In genomic region chr2:34031001-34031412, GRCm38 (mm10) we compare ENCODE assay signal across 10 mouse cellular contexts.
DNase-seq lines count a peak whose midpoint lies in the region; ATAC-seq lines count a peak whose summit lies in the region.
"Had no signal": no experiment of that assay in that cellular context is flagged by ENCODE, and none has a peak within 500 bp of the region (broad histone marks: within the 10 kb centered on the region; RNA-seq: fewer than 3 reads in every experiment).

No protein-coding gene starts in this region.

- no peak for ATAC-seq in heart, embryonic 14.5 days (ENCODE audit: insufficient number of reproducible peaks, insufficient read depth, low FRiP score, low read depth)
- no peak for ATAC-seq in hindbrain, embryonic 14.5 days (ENCODE audit: low FRiP score)
- ATAC-seq in stomach, embryonic 16.5 days (ENCODE audit: insufficient read depth, low FRiP score) = no peak; the same call in 1 of the 2 replicates

- no peaks in the 10 kb centered on the region for H3K27me3 ChIP-seq in heart, embryonic 14.5 days (ENCODE audit: control insufficient read depth, insufficient read depth, low read length)
- H3K27me3 ChIP-seq in hindbrain, embryonic 14.5 days (ENCODE audit: control insufficient read depth, insufficient read depth, low read length) = no peaks in the 10 kb centered on the region
- H3K27me3 ChIP-seq in stomach, embryonic 16.5 days (ENCODE audit: control insufficient read depth, insufficient read depth, low read length) = no peaks in the 10 kb centered on the region

- H3K4me2 ChIP-seq in heart, embryonic 14.5 days (ENCODE audit: low read length) = peak overlapping the region; percentile 49
- no peak overlapping the region for H3K4me2 ChIP-seq in hindbrain, embryonic 14.5 days (replicated peaks)
- H3K4me2 ChIP-seq in stomach, embryonic 16.5 days (ENCODE audit: low read depth, low read length) = no peak overlapping the region

- H3K27ac ChIP-seq in heart, embryonic 14.5 days (replicated peaks in 1 of 2; ENCODE audit: control insufficient read depth in 1 of 2, insufficient read depth in 1 of 2, low read depth in 2 of 2, low read length in 2 of 2) = 0 out of 4 replicates have a peak overlapping the region, but pooled peaks of 1 of the 2 experiments have one; percentile 19
- peak overlapping the region; percentile 53 for H3K27ac ChIP-seq in hindbrain, embryonic 14.5 days
- H3K27ac ChIP-seq in stomach, embryonic 16.5 days (ENCODE audit: low read length) = peak overlapping the region; percentile 31
- H3K27ac ChIP-seq: macrophage had no signal

- peaks cover 19 to 23% of the 10 kb centered on the region in 2 experiments for H3K4me1 ChIP-seq in heart, embryonic 14.5 days (ENCODE audit: control insufficient read depth in 2 of 2, insufficient read depth in 2 of 2, low read length in 2 of 2)
- peaks cover 46% of the 10 kb centered on the region for H3K4me1 ChIP-seq in hindbrain, embryonic 14.5 days (replicated peaks; ENCODE audit: control insufficient read depth, insufficient read depth, low read length)
- H3K4me1 ChIP-seq in stomach, embryonic 16.5 days (ENCODE audit: control insufficient read depth, insufficient read depth, low read length) = peaks cover 25% of the 10 kb centered on the region

- no peak overlapping the region for H3K9ac ChIP-seq in heart, embryonic 14.5 days (ENCODE audit: low read length)
- no peak overlapping the region for H3K9ac ChIP-seq in hindbrain, embryonic 14.5 days
- 0 out of 2 replicates have a peak overlapping the region, but pooled peaks have one; percentile 12 for H3K9ac ChIP-seq in stomach, embryonic 16.5 days (ENCODE audit: low read length)

- no peak overlapping the region for H3K4me3 ChIP-seq in heart, embryonic 14.5 days (ENCODE audit: control insufficient read depth in 1 of 2, insufficient read depth in 1 of 2, low read depth in 1 of 2, low read length in 2 of 2)
- H3K4me3 ChIP-seq in hindbrain, embryonic 14.5 days (replicated peaks; ENCODE audit: low read length) = no peak overlapping the region
- no peak overlapping the region for H3K4me3 ChIP-seq in stomach, embryonic 16.5 days (replicated peaks; ENCODE audit: low read length)

- H3K36me3 ChIP-seq in heart, embryonic 14.5 days (ENCODE audit: control insufficient read depth, insufficient read depth, low read length) = no peaks in the 10 kb centered on the region
- H3K36me3 ChIP-seq in hindbrain, embryonic 14.5 days (replicated peaks; ENCODE audit: control insufficient read depth, insufficient read depth) = no peaks in the 10 kb centered on the region
- no peaks in the 10 kb centered on the region for H3K36me3 ChIP-seq in stomach, embryonic 16.5 days (ENCODE audit: control insufficient read depth, insufficient read depth, low read length)

- WGBS in heart, embryonic 14.5 days = 6% methylated on average over 11 of the region's 11 CpGs
- 15% methylated on average over 11 of the region's 11 CpGs for WGBS in hindbrain, embryonic 14.5 days
- WGBS in stomach, embryonic 16.5 days = 9% methylated on average over 11 of the region's 11 CpGs

- no peak for DNase-seq in heart, postnatal 4 days
- peak; percentile 35 for DNase-seq in urinary bladder, postnatal 14 days (ENCODE audit: low spot score)
- DNase-seq in urinary bladder, postnatal 10 days (ENCODE audit: low spot score) = no peak
- DNase-seq in hindbrain, embryonic 14.5 days (ENCODE audit: low spot score) = no peak
- DNase-seq in T-cell, adult 2 months (ENCODE audit: low spot score) = no peak
- DNase-seq in layer of hippocampus, postnatal 36 days = no peak
- DNase-seq: embryo, embryonic 11 days had no signal

- H3K9me3 ChIP-seq in heart, embryonic 14.5 days (ENCODE audit: control insufficient read depth, low read length) = no peaks in the 10 kb centered on the region
- no peaks in the 10 kb centered on the region for H3K9me3 ChIP-seq in hindbrain, embryonic 14.5 days (ENCODE audit: control insufficient read depth, low read length)
- no peaks in the 10 kb centered on the region for H3K9me3 ChIP-seq in stomach, embryonic 16.5 days (replicated peaks; ENCODE audit: control insufficient read depth, low read length)
